Comparison of ENCODE assay signal across 22 mouse cellular contexts in the genomic region with DNA sequence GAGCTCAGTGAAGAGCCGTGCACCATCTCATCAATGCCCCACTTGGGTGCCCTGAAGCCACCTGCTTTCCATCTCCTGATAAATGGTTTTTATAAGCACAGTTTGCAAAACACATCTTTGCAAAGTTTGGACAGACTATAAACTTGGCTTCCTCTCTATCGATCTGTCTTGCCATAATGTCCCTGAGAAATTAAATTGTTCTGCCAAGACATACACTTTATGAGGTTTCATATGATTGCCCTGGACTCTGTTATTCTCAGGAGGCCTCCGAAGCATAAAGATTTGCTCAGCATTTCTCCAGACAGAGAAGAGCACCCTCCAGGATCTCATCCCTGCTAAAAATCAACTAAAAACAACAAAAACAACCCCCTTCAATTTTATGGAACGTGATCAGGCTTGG.
DNase-seq lines count a peak whose midpoint lies in the region; ATAC-seq and TF ChIP-seq lines count a peak whose summit lies in the region.
"Had no signal": no experiment of that assay in that cellular context is flagged by ENCODE, and none has a peak within 500 bp of the region (broad histone marks: within the 10 kb centered on the region; RNA-seq: fewer than 3 reads in every experiment).

No protein-coding gene starts in this region.

- H3K4me1 ChIP-seq in lung, embryonic 14.5 days (ENCODE audit: insufficient read depth), result peaks cover 7% of the 10 kb centered on the region; the same call in 1 of the 2 replicates
- H3K4me1 ChIP-seq in lung, embryonic 16.5 days (replicated peaks; ENCODE audit: control insufficient read depth, insufficient read depth, low read length), result peaks cover 15% of the 10 kb centered on the region
- no peaks in the 10 kb centered on the region for H3K4me1 ChIP-seq in lung, adult 2 months (ENCODE audit: control insufficient read depth, insufficient read depth, low read length)
- H3K4me1 ChIP-seq: embryonic facial prominence, embryonic 13.5 days; embryonic facial prominence, embryonic 15.5 days; forebrain, embryonic 15.5 days had no signal

- peak; percentile 53; the same call in 1 of the 2 replicates for ATAC-seq in lung, embryonic 14.5 days (ENCODE audit: insufficient read depth)
- ATAC-seq in lung, embryonic 16.5 days (ENCODE audit: low read depth), result peak; percentile 83
- ATAC-seq: forebrain, embryonic 13.5 days; forebrain, embryonic 15.5 days had no signal

- TF ChIP-seq CTCF in lung, embryonic 14.5 days (IDR thresholded peaks at IDR 0.05; ENCODE audit: low read depth), result no peak
- no peak for TF ChIP-seq CTCF in lung, adult 2 months (IDR thresholded peaks at IDR 0.05; ENCODE audit: insufficient read depth, low read length)

- H3K27me3 ChIP-seq in lung, embryonic 14.5 days (ENCODE audit: insufficient read depth, low read length), result no peaks in the 10 kb centered on the region
- H3K27me3 ChIP-seq in lung, embryonic 16.5 days (ENCODE audit: control insufficient read depth, insufficient read depth, low read depth, low read length), result no peaks in the 10 kb centered on the region
- H3K27me3 ChIP-seq: embryonic facial prominence, embryonic 13.5 days; embryonic facial prominence, embryonic 15.5 days; forebrain, embryonic 13.5 days; forebrain, embryonic 15.5 days had no signal

- H3K4me3 ChIP-seq in lung, embryonic 14.5 days (ENCODE audit: low read depth, low read length), result no peak overlapping the region
- H3K4me3 ChIP-seq in lung, embryonic 16.5 days (ENCODE audit: low read length), result no peak overlapping the region
- H3K4me3 ChIP-seq in lung, adult 2 months (replicated peaks; ENCODE audit: extremely low read depth, low read depth, low read length), result no peak overlapping the region
- H3K4me3 ChIP-seq: embryonic facial prominence, embryonic 13.5 days; embryonic facial prominence, embryonic 15.5 days; erythroblast, embryonic 14.5 days; forebrain, embryonic 13.5 days; forebrain, embryonic 15.5 days had no signal

- intact Hi-C loops in left cerebral cortex, postnatal 10 days (cut with DNase I), result no loop called here

- no peak for TF ChIP-seq POLR2A in lung, adult 2 months (IDR thresholded peaks at IDR 0.05; ENCODE audit: borderline replicate concordance, extremely low read depth, low read depth, low read length)

- H3K36me3 ChIP-seq in lung, embryonic 14.5 days (ENCODE audit: insufficient read depth), result no peaks in the 10 kb centered on the region
- H3K36me3 ChIP-seq in lung, embryonic 16.5 days (ENCODE audit: control insufficient read depth, insufficient read depth, low read length), result no peaks in the 10 kb centered on the region
- H3K36me3 ChIP-seq: embryonic facial prominence, embryonic 13.5 days; embryonic facial prominence, embryonic 15.5 days; forebrain, embryonic 15.5 days had no signal

- no peaks in the 10 kb centered on the region for H3K9me3 ChIP-seq in lung, embryonic 14.5 days (ENCODE audit: low read depth, low read length)
- H3K9me3 ChIP-seq in lung, embryonic 16.5 days (ENCODE audit: control insufficient read depth, low read length), result no peaks in the 10 kb centered on the region
- H3K9me3 ChIP-seq: embryonic facial prominence, embryonic 13.5 days; embryonic facial prominence, embryonic 15.5 days; forebrain, embryonic 13.5 days; forebrain, embryonic 15.5 days had no signal

- no peak overlapping the region for H3K27ac ChIP-seq in lung, embryonic 14.5 days (ENCODE audit: low read depth)
- H3K27ac ChIP-seq in lung, embryonic 16.5 days (ENCODE audit: low read length), result peak overlapping the region; percentile 76
- H3K27ac ChIP-seq: embryonic facial prominence, embryonic 13.5 days; embryonic facial prominence, embryonic 15.5 days; forebrain, embryonic 13.5 days; forebrain, embryonic 15.5 days had no signal

- 54% methylated on average over 4 of the region's 4 CpGs for WGBS in lung, embryonic 14.5 days
- WGBS in lung, embryonic 16.5 days, result 44% methylated on average over 4 of the region's 4 CpGs
- 67% methylated on average over 4 of the region's 4 CpGs for WGBS in lung, adult 2 months

- no peak overlapping the region for H3K9ac ChIP-seq in lung, embryonic 14.5 days
- no peak overlapping the region for H3K9ac ChIP-seq in lung, embryonic 16.5 days (ENCODE audit: low read length)
- H3K9ac ChIP-seq: embryonic facial prominence, embryonic 13.5 days; embryonic facial prominence, embryonic 15.5 days; forebrain, embryonic 13.5 days; forebrain, embryonic 15.5 days had no signal

- DNase-seq in lung, embryonic 14.5 days, result peak; percentile 41
- no peak for DNase-seq in lung, adult 18-20 months
- DNase-seq in lung, adult 2 months, result no peak
- DNase-seq in fat pad, adult 2 months (ENCODE audit: extremely low read depth, low read depth, low spot score), result peak; percentile 16
- DNase-seq in gonadal fat pad, adult 2 months (ENCODE audit: low read depth), result peak; percentile 19
- DNase-seq in left cerebral cortex, postnatal 10 days (ENCODE audit: extremely low spot score in 1 of 2, low spot score in 2 of 2), result no peak
- DNase-seq: adrenal gland, adult 2 months; adrenal gland, postnatal 10 days; adrenal gland, postnatal 25 days; cerebellum, adult 11 months; cerebellum, adult 18-20 months; cerebellum, adult 8-10 months; cerebellum, adult 9-11 months; cerebellum, postnatal 14 days; cerebellum, postnatal 36 days; embryo, embryonic 11 days had no signal

- no peak overlapping the region for H3K4me2 ChIP-seq in lung, embryonic 14.5 days
- H3K4me2 ChIP-seq in lung, embryonic 16.5 days (ENCODE audit: low read depth, low read length), result no peak overlapping the region
- H3K4me2 ChIP-seq: embryonic facial prominence, embryonic 13.5 days; embryonic facial prominence, embryonic 15.5 days; forebrain, embryonic 13.5 days; forebrain, embryonic 15.5 days had no signal

Comparison
In these comparisons a context has a peak if more than half of its experiments do, and no peak if none do; other contexts are left out.
1. DNase-seq: peak in lung, embryonic 14.5 days (single experiment), fat pad, adult 2 months (single experiment) and gonadal fat pad, adult 2 months (single experiment); none in lung, adult 18-20 months (0 of 2), lung, adult 2 months (single experiment) and left cerebral cortex, postnatal 10 days (0 of 2).